Mouse (Mus musculus): ENCODE measurements around the gene Nsun3.

Nsun3 gene

DNA sequence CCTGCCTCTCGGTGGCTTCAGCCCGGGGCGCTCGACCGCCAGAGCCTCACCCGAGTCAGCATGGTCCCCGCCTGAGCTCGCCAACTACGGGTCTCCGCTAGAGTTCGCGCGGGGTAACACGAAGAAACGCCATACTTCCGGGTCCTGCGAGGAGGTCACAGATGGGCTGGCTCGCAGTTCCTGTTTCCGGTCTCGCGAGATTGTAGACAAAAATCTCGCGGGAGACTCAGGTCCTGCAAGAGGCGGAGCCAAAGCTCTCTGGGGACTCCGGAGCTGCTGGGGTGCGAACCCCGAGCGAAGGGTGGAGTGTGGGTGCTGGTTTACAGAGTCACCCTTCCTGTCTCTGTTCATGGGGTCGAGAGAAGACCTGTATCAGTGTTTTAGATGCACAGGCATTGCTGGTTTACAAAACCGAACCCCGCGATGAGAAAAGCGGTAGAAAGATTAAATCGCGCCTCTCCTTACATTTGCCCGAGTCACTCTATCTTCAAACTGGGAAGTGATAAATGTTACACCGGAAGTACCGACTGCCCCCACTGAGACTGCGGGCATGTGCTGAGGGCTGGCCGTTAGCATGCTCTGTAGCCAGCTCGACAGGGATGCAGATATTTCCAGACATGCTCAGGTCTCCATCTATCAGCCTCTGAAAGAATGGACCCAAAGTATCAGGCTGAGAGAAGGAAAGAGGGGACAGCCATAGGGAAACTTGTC, at the start of gene Nsun3:
Gene Nsun3, minus strand, starts transcription at position 198 of the 711 bp plus-strand sequence.
- peak; percentile 95 for DNase-seq

DNA sequence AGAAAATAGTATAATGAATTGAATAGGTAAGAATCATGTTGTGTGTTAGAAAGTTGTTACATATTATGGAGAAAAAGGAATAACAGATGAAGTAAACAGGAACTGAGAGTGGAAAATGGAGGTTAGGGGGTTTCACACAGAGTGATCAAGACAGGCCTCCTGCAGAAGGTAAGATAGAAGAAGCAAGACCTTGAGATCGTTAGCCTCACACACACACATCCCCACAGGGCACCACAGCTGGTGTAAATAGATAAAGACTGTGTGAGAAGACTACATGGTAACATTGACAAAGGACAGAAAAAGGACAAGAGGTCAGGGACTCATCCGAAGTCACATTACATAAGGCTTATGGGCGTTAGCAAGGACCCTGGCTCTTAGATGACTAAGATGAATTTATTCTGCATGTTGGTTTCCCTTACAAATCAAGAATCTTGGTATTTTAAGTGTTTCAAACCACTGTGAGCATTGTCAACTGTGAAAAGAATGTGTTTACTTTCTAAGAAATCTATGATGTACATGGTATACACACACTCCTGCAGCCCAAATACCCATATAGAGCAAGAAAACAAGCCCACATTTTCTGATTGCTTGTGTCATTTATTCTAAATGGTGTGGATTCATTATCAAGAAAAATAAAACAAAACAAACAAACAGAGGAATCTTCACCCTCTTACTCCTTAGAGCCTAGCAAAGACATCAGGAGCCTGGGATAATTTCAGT, 47.6 kb upstream of the Nsun3 start:
- no peak for DNase-seq

DNA sequence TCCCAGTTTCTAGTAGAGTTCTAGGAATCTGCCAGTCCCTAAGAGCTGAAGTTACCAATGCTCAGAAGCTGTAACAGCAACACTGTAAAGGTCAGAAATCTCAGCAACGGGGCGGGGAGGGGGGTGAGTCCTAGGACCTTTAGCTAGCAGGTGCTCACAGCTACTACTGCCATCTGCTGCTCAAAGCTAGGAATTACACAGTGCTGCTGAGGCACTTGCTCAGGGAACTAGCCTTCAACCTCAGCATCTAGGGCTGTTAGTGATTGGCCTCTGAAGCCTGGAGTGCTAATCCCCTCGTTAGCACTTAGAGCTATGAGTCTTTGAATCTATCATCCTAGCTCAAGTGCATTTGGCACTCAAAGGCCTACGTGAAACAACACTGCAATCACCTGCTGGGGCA, 45.9 kb upstream of the Nsun3 start:
- peak; percentile 69 for DNase-seq

DNA sequence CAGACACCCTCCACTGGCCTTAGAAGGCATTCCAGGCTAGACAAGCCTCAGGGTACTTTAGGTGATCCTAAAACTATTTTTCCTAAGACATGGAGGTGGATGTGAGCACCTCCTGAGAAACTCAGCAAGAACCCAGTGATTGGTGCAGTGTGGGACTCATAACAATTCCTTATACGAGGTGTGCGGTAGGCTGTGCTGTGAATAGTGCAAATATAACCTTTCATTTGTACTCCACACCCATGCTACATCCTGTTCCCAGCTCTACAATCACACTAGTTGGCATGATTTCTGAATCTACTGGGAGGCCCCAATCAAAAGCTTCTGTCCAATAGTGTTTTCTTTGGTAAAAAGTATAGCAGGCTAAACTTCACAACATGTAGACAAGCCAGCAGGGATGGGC, 45.4 kb upstream of the Nsun3 start:
- no peak for DNase-seq

DNA sequence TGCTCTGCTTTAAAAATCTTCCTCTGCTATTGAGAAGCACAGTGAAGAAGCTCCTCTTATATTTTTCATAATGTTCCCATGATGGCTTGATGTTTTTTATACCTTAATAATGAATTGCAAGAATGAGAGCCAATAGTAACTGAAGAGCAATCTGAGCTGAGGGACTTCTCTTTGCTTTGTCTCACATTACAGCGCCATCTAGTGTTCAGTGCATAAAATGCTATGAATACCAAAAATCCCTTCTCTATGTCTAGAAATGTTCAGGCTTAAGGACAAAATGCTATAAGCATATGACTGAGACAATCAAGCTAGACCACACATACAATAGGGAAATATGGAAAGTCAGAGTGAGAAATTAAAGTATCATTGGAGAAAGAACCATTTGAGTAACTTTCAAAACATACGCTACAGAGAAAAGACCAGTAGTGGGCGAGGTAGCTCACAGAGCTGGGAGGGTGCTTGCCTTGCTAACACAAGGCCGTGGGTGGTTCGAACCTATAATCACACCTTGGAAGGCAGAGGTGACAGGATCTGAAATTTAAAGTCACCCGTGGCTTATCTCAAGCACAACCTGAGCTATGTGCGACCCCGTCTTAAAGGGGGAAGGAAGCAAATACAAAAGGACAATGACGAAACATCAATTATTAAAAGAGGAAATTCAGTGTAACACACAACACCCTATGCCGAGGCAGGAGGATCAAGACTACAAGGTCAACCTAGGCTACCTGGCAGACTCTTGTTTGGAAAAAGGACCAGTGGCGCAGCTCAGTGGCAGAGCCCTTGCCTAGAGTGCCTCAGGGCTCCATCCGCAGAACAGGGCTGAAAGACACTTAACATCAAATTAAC, 39.8 kb upstream of the Nsun3 start:
- DNase-seq: no peak

DNA sequence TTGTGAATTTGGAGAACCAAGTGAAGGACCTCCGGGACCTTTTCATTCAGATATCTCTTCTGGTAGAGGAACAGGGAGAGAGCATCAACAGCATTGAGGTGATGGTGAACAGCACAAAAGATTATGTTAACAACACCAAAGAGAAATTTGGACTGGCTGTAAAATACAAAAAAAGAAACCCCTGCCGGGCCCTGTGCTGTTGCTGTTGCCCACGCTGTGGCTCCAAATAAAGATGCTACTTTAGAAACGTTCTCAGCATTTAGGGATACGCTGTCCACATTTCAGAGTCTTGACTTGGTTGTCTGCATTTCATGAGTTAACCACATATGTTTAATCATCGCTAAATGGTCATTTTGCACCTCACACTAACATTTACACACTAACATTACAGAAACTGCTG, 35.9 kb upstream of the Nsun3 start:
- DNase-seq: no peak

DNA sequence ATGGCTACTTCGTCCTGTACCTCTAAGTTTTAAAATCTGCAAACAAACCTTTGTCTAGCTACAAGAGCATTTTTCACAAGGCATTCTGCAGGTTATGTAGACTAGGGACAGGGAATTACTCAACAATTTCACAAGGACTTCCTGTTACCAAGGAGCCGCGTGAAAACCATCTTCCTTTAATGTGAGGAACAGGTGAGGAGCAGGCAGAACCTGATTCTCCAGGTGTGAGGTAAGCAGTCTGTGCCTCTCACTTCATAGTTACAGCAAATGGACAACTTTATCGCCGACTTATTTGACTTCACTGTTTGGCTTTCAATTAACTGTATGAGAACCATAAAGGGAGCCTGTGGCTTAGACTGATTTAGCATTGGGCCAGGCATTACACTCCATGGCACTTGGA, 27.9 kb upstream of the Nsun3 start, which contains the start of gene Stx19:
Gene Stx19, plus strand, starts transcription at position 186 of the 400 bp plus-strand sequence.
- no peak for DNase-seq

DNA sequence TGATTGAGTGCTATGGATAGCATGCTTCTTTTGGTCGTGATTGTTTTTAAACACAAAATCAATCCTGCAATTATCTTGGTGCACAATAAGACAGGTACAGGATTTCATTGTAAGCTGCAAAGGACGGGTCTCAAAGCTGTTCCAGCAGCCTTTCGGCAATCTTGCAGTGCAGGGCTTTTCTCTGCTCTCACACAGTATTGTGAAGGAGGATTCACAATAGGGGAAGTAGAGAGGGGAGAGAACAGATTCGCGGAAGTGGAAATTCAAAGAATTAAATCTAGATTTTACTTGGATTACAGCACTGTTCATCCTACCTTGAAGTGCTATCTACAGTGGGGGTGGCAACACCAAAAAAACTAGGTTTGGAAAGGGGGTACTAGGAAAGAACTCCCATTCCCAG, 27.2 kb upstream of the Nsun3 start:
- no peak for DNase-seq

DNA sequence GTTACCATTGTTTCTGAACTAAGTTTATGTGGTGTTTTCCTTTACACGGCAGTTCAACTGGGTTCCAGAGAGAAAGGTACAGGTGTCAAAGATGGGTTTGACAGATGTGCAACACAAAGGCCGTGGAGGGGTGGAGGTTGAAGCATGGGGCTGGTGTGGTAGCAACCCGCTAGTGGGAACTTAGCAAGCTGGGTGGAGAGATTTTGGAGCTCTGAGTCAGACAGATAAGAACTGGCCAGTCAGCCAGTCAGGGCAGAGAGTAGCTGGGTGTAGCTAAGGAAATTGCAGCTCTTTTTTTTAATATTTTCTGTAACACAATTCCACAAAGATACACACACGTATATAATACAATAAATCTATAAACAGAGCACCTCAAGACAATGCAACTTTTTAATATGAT, 24.2 kb upstream of the Nsun3 start:
- DNase-seq: no peak

DNA sequence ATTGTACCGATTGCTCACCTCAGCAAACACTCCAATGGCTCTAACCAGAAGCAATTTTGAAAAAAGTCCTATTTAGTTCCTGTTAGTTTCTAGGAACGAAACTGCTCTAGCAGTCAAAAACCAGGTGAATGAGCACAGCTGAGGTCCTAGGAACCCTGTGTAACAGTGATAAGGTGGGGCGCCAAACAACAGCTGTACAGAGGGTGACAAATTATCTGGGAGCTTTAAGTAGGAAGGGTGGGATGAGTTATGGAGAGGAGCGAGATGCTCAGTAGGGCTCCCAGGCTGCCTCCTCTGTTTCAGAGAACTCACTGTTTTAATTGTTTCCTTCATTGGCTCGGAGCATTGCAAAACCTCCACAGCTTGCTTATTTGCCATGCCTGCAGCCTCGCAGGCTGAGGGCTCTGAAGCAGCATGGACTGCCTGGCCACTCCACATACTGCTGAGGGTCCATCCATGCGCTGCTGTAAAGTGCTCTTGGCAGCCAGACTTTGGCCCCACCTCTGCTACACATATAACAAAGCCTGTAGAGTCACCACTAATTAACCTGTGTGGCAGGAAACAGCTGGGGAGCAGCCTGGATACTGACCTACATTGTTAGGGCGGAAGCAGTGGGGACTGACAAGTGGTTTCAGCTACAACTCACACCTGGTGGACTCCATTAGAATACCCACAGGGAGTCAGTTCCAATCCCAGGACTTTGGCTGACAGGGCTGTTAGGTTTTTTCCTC, 20.8 kb upstream of the Nsun3 start:
- DNase-seq: peak; percentile 29

DNA sequence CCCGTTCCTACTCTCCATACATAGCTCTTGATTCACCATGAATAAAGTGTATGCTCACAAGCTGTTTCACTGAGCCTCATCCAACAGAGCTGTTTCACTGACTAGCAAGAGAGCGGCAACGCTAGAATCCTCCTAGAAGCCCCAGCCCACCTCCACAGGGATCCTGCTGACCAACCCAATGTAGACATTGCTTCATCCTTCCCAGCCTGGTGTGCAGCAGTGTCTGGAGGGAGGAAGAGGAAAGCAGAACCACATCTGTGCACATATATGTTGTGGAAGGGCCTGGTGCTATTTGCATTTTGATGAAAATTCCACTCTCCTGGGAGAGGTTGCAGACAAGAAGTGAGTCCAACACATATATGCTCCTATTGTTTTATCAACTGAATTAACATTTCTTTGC, 18.0 kb upstream of the Nsun3 start:
- no peak for DNase-seq

DNA sequence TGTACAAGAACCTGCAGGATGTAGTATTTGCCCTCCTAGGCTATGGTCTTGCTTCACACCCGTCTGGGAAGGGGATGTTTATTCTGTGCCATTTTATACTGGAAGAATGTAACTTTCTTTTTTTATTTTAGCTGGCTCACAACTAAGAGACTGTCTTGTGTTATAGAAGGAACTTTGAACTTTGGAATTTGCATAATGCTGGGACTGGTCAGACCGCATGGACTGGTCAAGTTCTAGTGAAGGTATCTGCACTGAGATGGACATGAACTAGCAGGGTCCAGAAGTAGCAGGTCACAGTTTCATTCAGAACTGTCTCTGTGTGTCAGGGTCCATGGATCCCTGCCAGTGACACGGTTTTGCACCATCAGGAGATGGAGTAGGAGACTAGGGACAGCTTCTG, 13.2 kb upstream of the Nsun3 start:
- no peak for DNase-seq

DNA sequence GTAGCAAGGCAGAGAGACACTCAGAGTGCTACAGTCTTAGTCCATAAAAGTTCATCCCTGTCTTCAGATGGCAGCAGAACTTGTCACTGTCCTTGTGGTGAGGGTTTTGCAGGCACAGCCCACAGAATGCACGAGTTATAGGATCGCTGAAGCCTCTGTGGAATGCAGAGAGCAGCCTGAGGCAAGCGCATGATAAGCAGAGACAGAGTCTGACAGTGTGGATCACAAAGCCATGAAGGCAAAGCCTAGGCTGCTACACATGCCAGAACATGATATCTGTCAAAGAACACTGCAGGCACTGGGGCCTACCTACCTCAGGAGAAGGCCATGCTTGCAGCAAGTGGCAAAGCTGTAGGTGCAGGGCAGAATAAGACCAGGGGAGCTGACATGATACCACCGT, 12.8 kb upstream of the Nsun3 start:
- no peak for DNase-seq

DNA sequence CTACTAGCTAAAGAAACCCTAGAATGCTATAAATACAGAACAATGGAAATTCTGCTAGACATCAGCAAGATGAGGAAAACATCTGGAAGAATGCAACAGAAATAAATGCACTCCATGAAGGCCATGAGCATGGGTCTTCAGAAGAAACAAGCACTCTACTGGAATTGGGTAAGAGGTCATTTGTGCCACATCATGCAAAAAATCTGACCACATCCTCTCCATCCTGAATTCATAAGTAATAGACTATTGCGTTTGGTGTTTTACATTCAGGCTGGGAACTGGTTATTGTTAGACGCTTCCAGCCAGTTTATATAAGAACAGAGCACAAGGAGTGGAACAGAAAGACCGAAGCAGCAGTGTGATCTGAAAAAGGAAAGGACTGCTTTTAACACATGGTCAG, 12.2 kb upstream of the Nsun3 start:
- DNase-seq: no peak

DNA sequence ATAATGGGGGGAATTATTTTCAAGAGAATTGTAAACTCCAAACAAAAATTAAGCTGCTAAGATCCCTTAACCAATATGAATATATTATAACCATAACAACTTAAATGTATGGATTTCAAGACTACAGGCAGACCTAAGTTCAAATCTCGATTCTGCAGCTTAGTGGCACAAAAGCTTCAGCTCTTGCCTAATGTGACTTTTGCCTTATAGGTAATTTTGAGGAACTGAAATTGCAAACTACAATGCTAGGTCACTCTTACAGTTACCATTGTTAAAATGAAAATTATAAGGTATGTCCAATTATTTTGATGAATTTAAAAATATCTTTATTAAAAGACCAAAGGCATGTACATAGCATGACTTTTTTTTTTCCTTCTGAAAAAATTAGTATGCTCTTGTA, 10.0 kb upstream of the Nsun3 start:
- no peak for DNase-seq

DNA sequence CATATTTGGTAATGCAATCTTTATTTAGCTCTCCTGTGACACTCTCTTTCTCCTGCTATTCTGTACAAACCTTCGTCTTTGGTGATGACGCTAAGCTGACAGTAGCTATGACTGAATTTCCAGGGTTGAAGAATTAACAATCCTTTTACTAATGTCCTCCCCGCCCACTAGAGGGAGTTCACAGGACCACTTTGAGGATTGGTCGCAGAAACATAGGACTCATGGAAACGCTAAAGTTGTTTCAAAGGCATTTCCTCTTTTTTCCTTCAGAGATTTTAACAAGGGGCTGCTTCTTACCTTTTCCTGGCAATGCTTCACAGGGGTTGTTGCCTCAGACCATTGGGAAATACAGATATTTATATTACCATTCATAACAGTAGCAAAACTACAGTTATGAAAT, 4.4 kb downstream of the Nsun3 start:
- DNase-seq: peak; percentile 22

DNA sequence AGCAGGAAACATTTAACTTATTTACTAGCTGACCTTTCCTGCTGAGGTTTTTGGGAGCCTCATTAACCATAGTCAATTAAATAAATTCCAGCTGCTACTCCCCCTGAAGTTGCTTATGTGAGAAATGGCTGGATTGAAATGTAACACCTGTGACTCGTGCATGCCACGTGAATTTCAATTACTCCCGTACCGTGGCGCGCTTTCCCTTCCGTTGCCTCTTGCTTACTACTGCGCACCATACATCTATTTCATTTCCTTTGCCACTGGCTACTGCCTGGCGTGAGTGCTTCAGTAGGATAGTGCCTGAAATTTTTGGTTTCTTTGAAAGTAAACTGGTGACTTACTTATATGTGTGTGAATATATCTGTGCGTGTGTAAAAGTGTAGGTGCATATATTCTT, 8.3 kb downstream of the Nsun3 start:
- no peak for DNase-seq

DNA sequence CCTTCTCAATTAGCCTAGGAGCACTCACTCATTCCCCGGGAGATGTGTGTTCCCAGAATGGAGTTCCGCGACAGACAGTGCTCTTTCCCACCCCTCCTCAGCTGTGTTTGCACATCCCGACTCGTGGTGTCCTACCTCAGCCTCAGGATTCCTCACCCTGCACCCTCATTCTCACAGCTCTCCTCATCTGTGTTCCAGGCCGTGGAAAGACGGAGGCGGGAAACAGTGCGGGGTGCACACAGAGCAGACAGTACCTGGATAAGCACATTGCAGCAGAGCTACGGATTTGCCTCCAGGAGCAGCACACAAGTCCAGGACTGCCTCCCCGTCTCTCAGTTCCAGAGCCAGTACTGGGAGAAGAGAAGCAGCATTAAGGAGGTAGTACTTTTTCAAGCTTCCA, 10.6 kb downstream of the Nsun3 start:
- DNase-seq: no peak

DNA sequence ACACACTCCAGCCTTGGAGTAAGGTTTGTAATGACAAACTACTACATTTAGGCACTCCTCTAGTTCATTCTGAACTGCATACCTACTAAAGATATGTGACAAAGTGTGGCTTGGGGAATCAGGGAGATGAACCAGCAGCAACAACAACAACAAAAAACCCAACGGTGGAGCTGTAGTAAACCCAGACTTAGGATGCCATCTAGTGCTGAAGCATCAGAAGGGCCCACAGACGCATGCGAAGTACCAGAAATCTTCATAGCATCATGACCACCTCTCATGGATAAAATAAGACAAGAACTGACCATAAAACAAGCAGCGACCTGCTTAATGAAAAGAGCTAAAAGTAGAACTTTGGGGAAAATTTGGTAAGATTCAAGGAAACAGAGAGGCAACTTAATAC, 13.2 kb downstream of the Nsun3 start:
- DNase-seq: no peak

DNA sequence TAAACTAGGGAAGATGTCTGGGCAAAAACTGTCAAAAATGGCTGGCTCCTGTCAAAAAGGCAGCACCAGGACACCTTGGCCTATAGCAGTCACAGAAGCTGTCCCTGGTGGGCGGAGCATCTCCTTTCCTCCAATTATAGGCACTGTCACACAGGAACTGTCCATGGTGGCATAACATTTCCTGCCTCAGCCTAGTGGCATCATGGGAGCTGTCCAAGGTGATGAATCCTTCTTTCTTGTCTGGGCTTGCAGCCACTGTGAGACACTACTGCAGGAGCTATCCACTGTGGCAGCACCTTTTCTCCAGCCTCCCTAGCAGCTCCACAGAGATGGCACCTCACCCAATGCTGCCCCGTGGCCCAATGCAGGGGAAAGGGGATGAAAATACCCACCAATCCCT, 28.3 kb downstream of the Nsun3 start:
- peak; percentile 36 for DNase-seq

DNA sequence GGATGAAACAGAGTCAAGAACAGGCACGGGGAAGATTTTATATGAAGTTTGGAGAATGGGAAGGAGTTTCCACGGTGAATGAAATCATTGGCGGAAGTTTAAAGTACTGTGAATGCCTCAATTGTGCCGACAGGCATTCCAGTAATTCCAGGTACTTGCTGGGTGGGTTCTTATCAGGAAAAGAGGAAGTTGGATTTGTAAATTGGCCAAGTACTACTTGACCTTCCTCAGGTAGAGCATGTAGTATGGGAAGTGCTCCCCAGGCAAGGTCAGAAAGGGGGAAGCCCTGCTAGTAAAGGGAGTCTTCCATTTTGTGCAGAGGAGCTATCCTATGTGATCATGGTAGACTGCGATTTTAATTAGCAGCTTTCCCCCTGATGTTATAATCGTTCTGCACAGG, 31.3 kb downstream of the Nsun3 start:
- no peak for DNase-seq

DNA sequence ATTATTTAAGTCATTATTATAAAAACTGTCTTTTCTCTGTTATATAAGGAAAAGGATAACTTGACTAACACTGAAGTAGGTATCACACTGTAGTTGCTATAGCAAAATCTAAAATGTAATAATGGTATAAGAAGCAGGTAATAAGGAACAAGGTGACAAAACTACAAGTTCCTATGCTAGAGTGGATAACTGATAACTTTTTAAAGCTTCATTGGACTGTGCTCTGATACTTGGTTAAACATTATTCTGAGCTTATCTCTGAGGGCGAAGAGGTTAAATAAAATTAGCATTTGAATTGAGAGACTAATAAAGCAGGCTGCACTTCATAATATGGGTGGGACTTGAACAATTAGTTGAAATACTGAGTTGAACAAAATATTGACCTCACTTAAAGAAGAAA, 33.0 kb downstream of the Nsun3 start:
- DNase-seq: no peak

DNA sequence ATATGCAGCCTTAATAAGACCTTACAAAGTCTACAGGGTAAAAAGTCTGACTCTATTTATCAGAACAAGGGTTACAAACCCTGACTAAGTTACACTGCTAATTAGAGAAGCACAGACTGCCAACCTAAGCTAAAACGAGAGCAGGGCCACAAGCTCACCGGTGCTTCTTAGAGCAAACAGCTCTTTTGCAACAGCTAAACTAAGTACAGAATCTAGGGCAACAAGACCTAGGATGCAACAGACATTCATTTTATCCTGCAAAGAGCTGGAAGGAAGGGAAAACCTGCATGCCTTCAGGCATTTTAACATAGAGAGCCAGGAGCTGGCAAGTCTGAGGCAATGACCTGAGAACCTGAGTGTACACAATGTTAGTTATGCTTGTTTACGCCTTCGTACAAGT, 33.5 kb downstream of the Nsun3 start:
- DNase-seq: no peak
